Mouse (Mus musculus): ENCODE data around the gene Lep. TPM values are rescaled to one million over a fixed set of nuclear protein-coding genes. Genes with fewer than 3 reads are reported as not detected.
A peak's percentile ranks its signal among the peaks of the same experiment; 100 is the strongest.

Gene Lep
- polyA plus RNA-seq, 1 experiment from 2014 or later, result not detected

DNA sequence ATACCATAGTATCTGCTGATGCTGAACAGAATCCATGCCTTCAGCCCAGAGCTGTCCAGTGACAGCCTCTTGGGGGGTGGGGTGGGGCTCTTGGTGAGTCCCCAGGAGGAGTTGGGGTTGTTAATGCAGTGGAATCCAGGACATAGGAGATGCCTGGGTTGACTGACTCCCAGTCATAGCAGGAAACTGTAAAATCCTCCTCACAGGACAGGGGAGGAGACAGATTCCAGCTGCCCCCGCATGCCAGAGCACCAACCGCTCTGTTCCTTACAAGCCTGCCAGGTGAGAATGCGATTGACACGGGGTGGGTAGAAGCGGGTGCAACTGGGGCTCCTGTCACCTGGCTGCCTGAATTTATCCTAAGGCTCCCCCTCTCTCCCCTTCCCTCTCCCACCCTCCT, 37.9 kb upstream of the Lep start:
- H3K27me3 ChIP-seq (ENCODE audit: control insufficient read depth, insufficient read depth, low read length), result peaks cover 54% of the 10 kb centered on the region
- peaks cover 2% of the 10 kb centered on the region in 2 experiments; a peak in 3 of 4 replicates for H3K4me1 ChIP-seq (ENCODE audit: control insufficient read depth in 2 of 2, insufficient read depth in 2 of 2, low read length in 2 of 2)
- WGBS, result 35% methylated on average over 5 of the region's 5 CpGs
- ATAC-seq (ENCODE audit: insufficient number of reproducible peaks, insufficient read depth, low FRiP score, low read depth), result no peak
- H3K36me3 ChIP-seq (ENCODE audit: control insufficient read depth, insufficient read depth, low read length), result no peaks in the 10 kb centered on the region
- H3K4me3 ChIP-seq (ENCODE audit: control insufficient read depth in 1 of 2, insufficient read depth in 1 of 2, low read depth in 1 of 2, low read length in 2 of 2), result no peak overlapping the region
- H3K9ac ChIP-seq (ENCODE audit: low read length), result no peak overlapping the region
- H3K4me2 ChIP-seq (ENCODE audit: low read length), result no peak overlapping the region
- no peaks in the 10 kb centered on the region for H3K9me3 ChIP-seq (ENCODE audit: control insufficient read depth, low read length)
- no peak overlapping the region for H3K27ac ChIP-seq (replicated peaks in 1 of 2; ENCODE audit: control insufficient read depth in 1 of 2, insufficient read depth in 1 of 2, low read depth in 2 of 2, low read length in 2 of 2)

DNA sequence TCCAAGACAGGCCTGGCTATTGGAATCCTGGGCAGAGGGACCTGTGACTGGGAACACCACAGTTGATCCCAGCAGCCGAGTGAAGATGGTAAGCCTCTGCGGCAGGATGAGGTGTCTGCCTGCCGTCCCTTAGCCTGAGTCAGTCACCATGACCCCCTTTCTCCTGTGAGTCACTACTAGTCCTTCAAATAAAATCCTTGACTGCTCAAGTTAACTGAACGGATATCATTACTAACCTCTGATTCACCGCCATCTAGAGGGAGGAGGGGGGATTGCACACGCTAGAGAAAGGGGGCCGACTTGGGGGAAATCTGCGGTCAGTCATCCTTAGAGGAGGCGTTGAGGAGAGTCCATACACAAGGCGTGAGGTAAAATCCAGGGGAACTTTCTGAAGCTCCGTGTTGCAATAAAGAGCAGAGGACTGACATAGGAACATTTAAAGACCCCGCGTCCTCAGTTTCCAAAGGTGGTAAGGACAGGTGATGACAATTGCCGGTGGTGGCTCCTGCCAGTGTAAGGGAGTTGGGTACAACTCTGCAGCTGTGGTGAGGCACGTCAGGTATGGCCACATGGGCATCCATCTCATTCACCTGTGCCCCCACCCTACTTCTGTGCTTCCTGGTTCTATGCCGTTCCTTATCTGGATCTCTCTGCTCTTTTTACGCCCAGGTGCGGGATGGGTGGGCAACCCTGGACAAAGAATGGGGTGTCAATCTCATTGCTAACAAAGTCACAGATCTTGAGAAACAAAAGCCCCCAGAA, 36.6 kb upstream of the Lep start:
- no peaks in the 10 kb centered on the region for H3K4me1 ChIP-seq (ENCODE audit: control insufficient read depth in 2 of 2, insufficient read depth in 2 of 2, low read length in 2 of 2)
- H3K4me3 ChIP-seq (ENCODE audit: control insufficient read depth in 1 of 2, insufficient read depth in 1 of 2, low read depth in 1 of 2, low read length in 2 of 2), result no peak overlapping the region
- ATAC-seq (ENCODE audit: insufficient number of reproducible peaks, insufficient read depth, low FRiP score, low read depth), result 0 out of 2 replicates have a peak, but pooled peaks have one; percentile 7
- H3K9ac ChIP-seq (ENCODE audit: low read length), result no peak overlapping the region
- peaks cover 44% of the 10 kb centered on the region for H3K27me3 ChIP-seq (ENCODE audit: control insufficient read depth, insufficient read depth, low read length)
- H3K36me3 ChIP-seq (ENCODE audit: control insufficient read depth, insufficient read depth, low read length), result no peaks in the 10 kb centered on the region
- H3K9me3 ChIP-seq (ENCODE audit: control insufficient read depth, low read length), result no peaks in the 10 kb centered on the region
- WGBS, result 30% methylated on average over 18 of the region's 18 CpGs
- 0 out of 2 replicates have a peak overlapping the region, but pooled peaks have one; percentile 31 for H3K4me2 ChIP-seq (ENCODE audit: low read length)
- H3K27ac ChIP-seq (replicated peaks in 1 of 2; ENCODE audit: control insufficient read depth in 1 of 2, insufficient read depth in 1 of 2, low read depth in 2 of 2, low read length in 2 of 2), result no peak overlapping the region

DNA sequence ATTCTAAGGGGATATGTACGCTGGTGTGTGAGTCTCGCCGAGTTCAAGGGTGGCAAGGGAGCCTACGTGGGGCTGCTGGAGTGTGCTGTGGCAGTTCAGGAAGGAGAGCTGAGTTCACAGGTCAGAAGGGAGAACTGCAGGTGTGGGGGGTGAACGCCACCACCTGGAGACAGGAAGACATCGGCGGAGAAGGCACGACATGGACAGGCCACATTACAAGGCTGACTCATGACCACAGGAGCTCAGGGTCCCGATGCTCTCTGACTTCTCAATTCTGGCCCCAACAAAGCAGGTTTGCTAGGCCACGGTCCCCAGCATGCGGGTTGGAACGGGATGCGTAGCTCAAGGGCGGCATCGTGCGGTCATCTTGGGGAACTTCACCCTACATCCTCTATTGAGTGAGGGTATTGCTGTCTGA, 36.0 kb upstream of the Lep start:
- H3K4me2 ChIP-seq (ENCODE audit: low read length), result peak overlapping the region; percentile 31; the same call in 1 of the 2 replicates
- ATAC-seq (ENCODE audit: insufficient number of reproducible peaks, insufficient read depth, low FRiP score, low read depth), result 0 out of 2 replicates have a peak, but pooled peaks have one; percentile 14
- no peaks in the 10 kb centered on the region for H3K36me3 ChIP-seq (ENCODE audit: control insufficient read depth, insufficient read depth, low read length)
- H3K4me1 ChIP-seq (ENCODE audit: control insufficient read depth in 2 of 2, insufficient read depth in 2 of 2, low read length in 2 of 2), result no peaks in the 10 kb centered on the region
- WGBS, result 4% methylated on average over 16 of the region's 16 CpGs
- no peak overlapping the region for H3K9ac ChIP-seq (ENCODE audit: low read length)
- peaks cover 38% of the 10 kb centered on the region for H3K27me3 ChIP-seq (ENCODE audit: control insufficient read depth, insufficient read depth, low read length)
- H3K27ac ChIP-seq (replicated peaks in 1 of 2; ENCODE audit: control insufficient read depth in 1 of 2, insufficient read depth in 1 of 2, low read depth in 2 of 2, low read length in 2 of 2), result no peak overlapping the region
- H3K4me3 ChIP-seq (ENCODE audit: control insufficient read depth in 1 of 2, insufficient read depth in 1 of 2, low read depth in 1 of 2, low read length in 2 of 2), result no peak overlapping the region
- no peaks in the 10 kb centered on the region for H3K9me3 ChIP-seq (ENCODE audit: control insufficient read depth, low read length)

DNA sequence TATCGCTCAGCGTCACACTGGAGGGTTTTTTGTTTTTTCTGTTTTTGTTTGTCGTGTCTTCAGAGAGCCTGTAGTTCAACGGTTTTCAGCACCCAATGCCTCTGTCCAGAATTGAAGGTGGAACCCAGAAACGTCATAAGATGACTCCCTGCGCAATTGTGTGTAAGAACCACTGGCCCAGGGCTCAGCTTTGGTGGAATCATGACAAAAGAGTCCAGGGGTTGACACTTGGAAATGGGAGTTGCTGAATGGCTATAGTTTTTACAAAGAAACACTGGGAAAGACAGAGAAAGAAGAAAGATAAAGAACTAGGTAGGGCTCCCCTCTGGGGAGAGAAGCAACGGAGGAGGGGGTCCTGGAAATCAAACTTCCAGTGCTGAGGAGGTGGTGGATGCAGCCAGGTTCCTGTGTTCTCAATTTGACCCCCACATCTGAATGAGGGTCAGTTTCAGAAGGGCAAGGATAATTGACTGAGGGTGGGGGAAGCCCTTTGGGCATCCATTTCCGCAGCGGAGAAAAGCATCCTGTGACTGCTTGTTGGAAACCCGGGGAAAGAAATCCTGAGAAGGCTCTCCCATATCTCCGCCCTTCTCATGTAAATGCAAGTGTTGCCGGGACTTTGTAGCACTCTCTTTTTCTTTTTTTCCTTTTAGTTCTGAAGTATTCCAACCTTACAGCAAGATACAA, 34.1 kb upstream of the Lep start:
- H3K4me3 ChIP-seq (ENCODE audit: control insufficient read depth in 1 of 2, insufficient read depth in 1 of 2, low read depth in 1 of 2, low read length in 2 of 2), result no peak overlapping the region
- 0 out of 4 replicates have a peak, but pooled peaks cover 0 to under 1% of the 10 kb centered on the region in 2 experiments for H3K4me1 ChIP-seq (ENCODE audit: control insufficient read depth in 2 of 2, insufficient read depth in 2 of 2, low read length in 2 of 2)
- no peak overlapping the region for H3K4me2 ChIP-seq (ENCODE audit: low read length)
- ATAC-seq (ENCODE audit: insufficient number of reproducible peaks, insufficient read depth, low FRiP score, low read depth), result no peak
- peaks cover 34% of the 10 kb centered on the region for H3K27me3 ChIP-seq (ENCODE audit: control insufficient read depth, insufficient read depth, low read length)
- no peaks in the 10 kb centered on the region for H3K36me3 ChIP-seq (ENCODE audit: control insufficient read depth, insufficient read depth, low read length)
- H3K9ac ChIP-seq (ENCODE audit: low read length), result no peak overlapping the region
- H3K27ac ChIP-seq (replicated peaks in 1 of 2; ENCODE audit: control insufficient read depth in 1 of 2, insufficient read depth in 1 of 2, low read depth in 2 of 2, low read length in 2 of 2), result no peak overlapping the region
- 0 out of 2 replicates have a peak, but pooled peaks cover 4% of the 10 kb centered on the region for H3K9me3 ChIP-seq (ENCODE audit: control insufficient read depth, low read length)
- WGBS, result 34% methylated on average over 12 of the region's 12 CpGs

GRCm38 (mm10) chr6:29026766-29027165, 33.3 kb upstream of the Lep start:
- Histone ChIP-seq H3K4me2 (ENCODE audit: low read length) (no peak overlapping the region), H3K4me1 (ENCODE audit: control insufficient read depth in 2 of 2, insufficient read depth in 2 of 2, low read length in 2 of 2) (peaks cover 6 to 7% of the 10 kb centered on the region in 2 experiments; a peak in 2 of 4 replicates), H3K27me3 (ENCODE audit: control insufficient read depth, insufficient read depth, low read length) (peaks cover 29% of the 10 kb centered on the region), H3K9me3 (ENCODE audit: control insufficient read depth, low read length) (0 out of 2 replicates have a peak, but pooled peaks cover 4% of the 10 kb centered on the region), H3K4me3 (ENCODE audit: control insufficient read depth in 1 of 2, insufficient read depth in 1 of 2, low read depth in 1 of 2, low read length in 2 of 2) (no peak overlapping the region), H3K36me3 (ENCODE audit: control insufficient read depth, insufficient read depth, low read length) (no peaks in the 10 kb centered on the region), H3K27ac (replicated peaks in 1 of 2; ENCODE audit: control insufficient read depth in 1 of 2, insufficient read depth in 1 of 2, low read depth in 2 of 2, low read length in 2 of 2) (no peak overlapping the region), H3K9ac (ENCODE audit: low read length) (no peak overlapping the region)
- WGBS, result 43% methylated on average over 6 of the region's 6 CpGs
- no peak for ATAC-seq (ENCODE audit: insufficient number of reproducible peaks, insufficient read depth, low FRiP score, low read depth)

DNA sequence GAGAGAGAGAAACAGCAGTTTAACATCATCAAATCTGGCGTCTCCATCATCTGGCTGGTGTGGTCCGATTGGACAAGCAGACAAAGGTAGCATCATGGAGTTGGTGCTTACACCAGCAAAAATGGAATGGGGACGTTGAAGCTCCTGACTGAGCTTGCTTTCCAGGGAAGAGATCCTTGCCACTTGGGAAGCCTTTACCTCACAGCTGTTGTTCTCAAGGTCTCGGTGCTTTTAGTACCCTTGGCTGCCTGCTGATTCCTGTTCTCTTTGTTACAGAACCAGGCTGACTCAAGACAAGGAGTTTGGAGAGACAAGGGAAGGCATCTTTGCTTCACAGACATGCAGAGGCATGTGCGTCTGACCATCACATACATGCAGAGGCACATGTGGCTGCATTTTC, 31.9 kb upstream of the Lep start:
- H3K36me3 ChIP-seq (ENCODE audit: control insufficient read depth, insufficient read depth, low read length), result no peaks in the 10 kb centered on the region
- no peak overlapping the region for H3K9ac ChIP-seq (ENCODE audit: low read length)
- no peak overlapping the region for H3K27ac ChIP-seq (replicated peaks in 1 of 2; ENCODE audit: control insufficient read depth in 1 of 2, insufficient read depth in 1 of 2, low read depth in 2 of 2, low read length in 2 of 2)
- ATAC-seq (ENCODE audit: insufficient number of reproducible peaks, insufficient read depth, low FRiP score, low read depth), result no peak
- WGBS, result 50% methylated on average over 5 of the region's 5 CpGs
- 0 out of 2 replicates have a peak, but pooled peaks cover 4% of the 10 kb centered on the region for H3K9me3 ChIP-seq (ENCODE audit: control insufficient read depth, low read length)
- no peak overlapping the region for H3K4me3 ChIP-seq (ENCODE audit: control insufficient read depth in 1 of 2, insufficient read depth in 1 of 2, low read depth in 1 of 2, low read length in 2 of 2)
- H3K4me2 ChIP-seq (ENCODE audit: low read length), result no peak overlapping the region
- peaks cover 15% of the 10 kb centered on the region for H3K27me3 ChIP-seq (ENCODE audit: control insufficient read depth, insufficient read depth, low read length)
- peaks cover 7% of the 10 kb centered on the region in 2 experiments; a peak in 2 of 4 replicates for H3K4me1 ChIP-seq (ENCODE audit: control insufficient read depth in 2 of 2, insufficient read depth in 2 of 2, low read length in 2 of 2)

GRCm38 (mm10) chr6:29029521-29029920, 30.5 kb upstream of the Lep start:
- Histone ChIP-seq H3K27ac (replicated peaks in 1 of 2; ENCODE audit: control insufficient read depth in 1 of 2, insufficient read depth in 1 of 2, low read depth in 2 of 2, low read length in 2 of 2) (no peak overlapping the region), H3K4me1 (ENCODE audit: control insufficient read depth in 2 of 2, insufficient read depth in 2 of 2, low read length in 2 of 2) (peaks cover 7% of the 10 kb centered on the region in 2 experiments; a peak in 2 of 4 replicates), H3K4me2 (ENCODE audit: low read length) (no peak overlapping the region), H3K36me3 (ENCODE audit: control insufficient read depth, insufficient read depth, low read length) (no peaks in the 10 kb centered on the region), H3K27me3 (ENCODE audit: control insufficient read depth, insufficient read depth, low read length) (peaks cover 15% of the 10 kb centered on the region), H3K4me3 (ENCODE audit: control insufficient read depth in 1 of 2, insufficient read depth in 1 of 2, low read depth in 1 of 2, low read length in 2 of 2) (no peak overlapping the region), H3K9ac (ENCODE audit: low read length) (no peak overlapping the region), H3K9me3 (ENCODE audit: control insufficient read depth, low read length) (0 out of 2 replicates have a peak, but pooled peaks cover 4% of the 10 kb centered on the region)
- 67% methylated on average over 6 of the region's 6 CpGs for WGBS
- ATAC-seq (ENCODE audit: insufficient number of reproducible peaks, insufficient read depth, low FRiP score, low read depth), result no peak

Data from heart, embryonic 14.5 days (tissue).